Mouse (Mus musculus) layer of hippocampus, adult 9-11 months (tissue): ENCODE results near the gene Ccl27b.
"Not testable (repeated sequence)": the region's sequence is repeated elsewhere in the genome, so short reads cannot be mapped to it uniquely, and the experiment has no call there.

ENCODE experiments used
- DNase-seq: peaks from one replicate; pipeline ENCODE4 v3.0.0; 2022

The Ccl27b gene

DNA sequence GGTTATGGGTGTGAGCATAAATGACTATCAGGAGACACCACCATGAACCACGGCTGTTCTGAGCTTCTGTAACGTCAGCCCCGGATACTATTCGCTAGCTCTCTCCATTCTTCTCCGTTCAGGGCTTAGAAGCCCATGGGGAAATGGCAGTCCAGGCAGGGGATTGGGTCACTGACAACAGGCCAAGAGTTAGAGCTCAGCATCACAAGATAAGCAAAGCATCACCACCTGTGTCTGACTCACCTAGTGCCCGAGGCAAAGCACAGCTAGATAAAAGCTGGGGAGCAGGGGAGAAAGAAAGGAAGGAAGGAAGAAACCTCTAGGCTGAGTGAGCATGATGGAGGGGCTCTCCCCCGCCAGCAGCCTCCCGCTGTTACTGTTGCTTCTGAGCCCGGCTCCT is at the start of gene Ccl27b:
Ccl27b (plus strand) TSS at position 301 of the 400 bp plus-strand sequence.
- DNase-seq, result not testable (repeated sequence)

DNA sequence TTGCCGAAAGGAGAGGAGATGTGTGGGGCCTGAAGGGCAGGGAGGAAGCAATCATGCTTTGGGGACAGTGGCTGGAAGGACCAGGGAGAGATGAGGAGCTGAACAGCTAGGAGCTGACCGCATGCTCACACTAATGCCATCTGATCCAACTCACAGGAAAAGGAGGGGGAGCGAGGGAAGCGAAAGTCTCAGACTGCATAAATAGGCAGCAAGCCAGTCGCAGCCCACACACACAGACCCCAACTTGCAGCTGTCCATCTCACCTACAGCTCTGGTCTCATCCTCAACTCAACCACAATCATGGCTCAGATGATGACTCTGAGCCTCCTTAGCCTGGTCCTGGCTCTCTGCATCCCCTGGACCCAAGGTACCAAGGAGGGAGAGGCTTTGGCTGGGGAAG is 43.2 kb upstream of the Ccl27b start, which contains the start of gene Gm10591:
Gm10591 (plus strand) TSS at position 301 of the 400 bp plus-strand sequence.
- DNase-seq, result not testable (repeated sequence)

DNA sequence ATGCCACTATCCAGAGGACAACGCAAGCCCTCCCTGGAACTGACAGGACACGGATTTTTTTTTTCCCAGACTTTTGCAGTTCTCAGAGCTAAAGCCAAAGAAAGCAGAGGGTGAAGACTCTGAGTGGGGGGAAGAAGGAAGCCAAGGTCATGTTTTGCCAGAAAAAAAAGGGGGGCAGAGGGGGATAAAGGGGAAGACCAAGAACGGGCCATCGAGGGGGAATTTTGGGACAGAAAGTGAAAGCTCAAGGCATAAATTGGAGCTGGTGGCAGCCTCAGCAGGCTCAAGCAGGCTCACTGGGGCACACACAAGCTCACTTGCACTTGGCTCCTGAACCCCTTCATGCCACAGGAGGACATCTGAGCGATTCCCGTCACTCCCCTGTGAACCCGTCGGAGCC is 25.6 kb upstream of the Ccl27b start, which contains the start of gene Gm2564:
Gm2564 (plus strand) TSS at position 301 of the 400 bp plus-strand sequence.
- DNase-seq, result not testable (repeated sequence)

DNA sequence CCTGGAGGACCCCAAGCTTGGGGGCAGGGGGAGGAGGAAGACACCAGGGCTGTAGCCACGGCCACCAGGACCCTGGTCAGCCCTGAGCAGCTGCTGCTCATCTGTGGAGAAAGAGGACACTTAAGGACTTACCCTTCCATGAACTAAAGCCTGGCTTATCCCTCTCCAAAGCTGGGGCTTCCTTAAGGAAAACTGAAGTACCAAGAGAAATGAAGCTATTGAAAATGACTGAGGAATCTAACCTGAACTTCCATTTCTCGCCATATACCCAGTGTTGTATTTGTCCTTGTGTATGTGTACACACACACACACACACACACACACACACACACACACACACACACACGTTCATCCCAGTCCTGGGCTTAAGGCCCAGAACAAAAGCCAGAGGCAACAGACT is 6.7 kb downstream of the Ccl27b start, which contains the start of gene Il11ra2:
Il11ra2 (minus strand) TSS at position 101 of the 400 bp plus-strand sequence.
- DNase-seq, result not testable (repeated sequence)

DNA sequence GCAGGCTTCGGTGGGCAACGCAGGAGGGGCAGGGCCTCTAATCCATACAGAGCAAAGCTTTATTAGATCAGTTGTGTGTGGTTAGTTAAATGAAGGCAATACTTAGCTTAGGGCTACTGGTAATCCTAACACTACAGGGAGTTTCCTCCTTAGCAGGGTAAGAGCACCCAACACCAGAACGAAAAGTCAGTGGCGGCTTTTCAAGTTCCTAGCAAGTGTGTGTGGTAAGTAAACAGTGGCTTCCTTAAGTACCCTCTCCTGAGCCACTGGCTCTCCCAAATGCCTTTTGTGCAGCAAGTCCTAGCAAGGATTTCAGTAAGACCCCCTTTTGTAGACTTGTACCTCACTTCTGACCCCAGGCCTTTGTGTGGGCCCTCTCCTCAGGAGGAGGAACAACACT is 20.4 kb downstream of the Ccl27b start:
- not testable (repeated sequence) for DNase-seq

DNA sequence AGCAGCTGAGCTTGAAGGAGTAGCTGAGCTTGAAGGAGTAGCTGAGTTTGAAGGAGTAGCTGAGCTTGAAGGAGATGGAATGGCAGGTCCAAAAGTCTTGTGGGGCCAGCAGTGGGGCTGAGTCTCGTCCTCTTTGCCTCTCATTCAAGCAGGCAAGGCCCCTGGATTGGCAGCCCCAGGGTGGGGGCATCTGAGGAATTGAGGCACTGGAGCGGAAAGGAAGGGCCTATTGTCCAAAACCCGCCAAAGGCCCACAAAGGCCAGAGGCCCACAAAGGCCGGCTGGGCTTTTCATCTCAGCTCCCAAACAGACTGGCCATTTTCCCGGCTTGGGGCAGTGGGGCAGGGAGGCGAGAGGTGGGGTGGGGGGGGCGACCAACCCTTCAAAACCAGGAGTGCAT is 24.3 kb downstream of the Ccl27b start:
- not testable (repeated sequence) for DNase-seq

DNA sequence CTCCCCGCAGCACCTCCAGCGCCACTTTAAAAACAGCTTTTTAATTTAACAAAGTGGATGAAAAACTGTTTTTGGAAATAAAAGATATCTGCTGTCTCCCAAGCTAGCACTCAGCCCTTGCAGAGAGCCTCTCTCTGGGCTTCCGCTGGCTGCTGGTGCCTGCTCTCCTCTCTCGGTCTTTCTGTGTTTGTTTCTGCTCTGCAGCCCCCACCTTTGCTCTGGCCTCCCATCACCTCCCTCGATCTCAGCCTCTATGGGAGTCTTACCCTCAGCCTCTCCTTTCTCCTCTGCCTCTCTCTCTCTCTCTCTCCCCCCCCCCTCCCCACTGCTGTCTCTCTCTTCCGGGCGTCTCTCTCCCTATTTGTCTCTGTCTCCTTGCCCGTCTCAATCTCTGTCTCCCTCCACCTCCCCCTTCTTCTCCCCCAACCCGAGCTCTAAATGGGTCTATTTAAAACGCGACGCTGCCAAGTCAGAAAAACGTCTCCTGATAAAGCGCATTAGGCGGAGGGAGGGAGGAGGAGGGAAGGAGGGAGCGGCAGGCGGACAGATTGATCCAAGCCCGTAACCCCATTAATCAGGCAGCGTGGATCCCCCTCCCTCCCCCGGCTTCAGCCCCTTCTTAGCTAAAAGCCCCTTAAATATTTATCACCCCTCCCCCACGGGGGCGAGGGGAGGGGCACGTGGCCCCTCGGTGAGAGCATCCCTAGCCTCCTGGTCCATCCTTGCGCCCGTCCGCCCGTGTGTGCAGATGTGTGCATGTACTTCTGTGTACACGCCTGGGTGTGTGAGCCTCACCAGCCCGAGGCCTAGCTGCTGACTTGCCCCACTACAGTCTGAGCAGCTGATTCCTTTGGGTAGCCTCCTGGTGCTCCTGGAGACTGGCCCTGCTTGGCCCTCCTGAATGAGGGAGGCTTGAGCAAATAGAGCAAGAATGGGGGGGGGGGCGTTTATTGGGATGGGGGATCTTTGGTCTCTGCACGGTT is 25.6 kb downstream of the Ccl27b start:
- not testable (repeated sequence) for DNase-seq

DNA sequence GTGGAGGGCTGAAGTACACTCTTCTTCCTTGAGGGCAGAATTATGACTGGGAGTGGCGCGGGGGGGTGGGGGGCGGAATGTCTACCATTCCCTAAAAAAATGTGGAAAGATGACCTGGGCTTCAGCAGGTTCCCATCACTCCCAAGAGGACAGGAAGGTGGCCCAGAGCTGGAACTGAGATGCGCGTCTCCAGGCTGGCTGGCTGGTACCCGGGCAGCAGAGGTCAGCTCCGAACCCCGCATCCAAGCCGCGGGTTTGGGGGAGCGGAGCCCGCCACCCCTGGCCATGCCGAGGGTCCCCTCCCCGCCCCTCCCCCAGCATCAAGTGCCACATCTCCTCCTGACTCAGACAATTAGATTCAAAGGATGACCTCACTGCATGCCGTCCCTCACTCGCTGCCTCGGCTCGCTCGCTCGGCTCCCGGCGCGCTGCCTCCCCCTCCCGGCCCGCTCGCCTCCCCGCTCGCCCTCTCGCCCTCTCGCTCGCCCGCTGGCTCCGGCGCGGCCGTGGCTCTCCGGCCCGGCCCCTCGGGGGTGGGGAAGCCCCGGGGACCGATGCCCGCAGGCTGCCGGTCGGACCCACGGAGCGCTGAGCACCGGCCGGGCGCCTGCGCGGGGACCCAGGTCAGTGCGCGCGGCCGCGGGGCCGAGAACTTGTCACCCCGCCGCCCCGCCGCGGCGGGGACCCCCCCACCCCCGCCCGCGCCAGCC is 26.6 kb downstream of the Ccl27b start:
- DNase-seq, result not testable (repeated sequence)

DNA sequence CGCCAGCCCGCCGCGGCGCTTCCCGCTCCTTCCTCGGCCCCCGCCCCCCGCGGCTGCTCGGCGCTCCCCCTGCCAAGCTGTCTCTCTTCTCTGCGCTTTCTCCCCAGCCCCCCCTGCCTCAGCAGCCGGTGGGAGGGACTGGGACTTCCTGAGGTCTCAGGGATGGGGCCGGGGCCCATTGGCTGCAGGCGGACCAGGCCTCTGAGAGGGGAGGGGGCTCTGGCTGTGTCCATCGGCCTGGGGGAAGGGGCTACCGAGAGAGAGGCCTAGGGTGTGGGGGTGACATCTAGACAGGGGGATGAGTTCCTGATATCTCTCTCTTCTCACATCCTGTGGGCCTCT is 27.1 kb downstream of the Ccl27b start:
- not testable (repeated sequence) for DNase-seq
